Mouse (Mus musculus) adrenal gland, adult 18-20 months (tissue): ENCODE data around the gene Dda1. TPM values are rescaled to one million over a fixed set of nuclear protein-coding genes. Genes with fewer than 3 reads are reported as not detected.
"Not testable (repeated sequence)": the region's sequence is repeated elsewhere in the genome, so short reads cannot be mapped to it uniquely, and the experiment has no call there.

Experiments used
- DNase-seq, 2 experiments: peaks; one replicate each; pipeline ENCODE4 v3.0.0; 2021 to 2022; ENCODE audit warnings: low spot score in 2 of 2
- long read RNA-seq, 2 experiments: library from polyadenylated mRNA; stranded (forward); transcript quantifications; one replicate each; pipeline ENCODE4 v2.0.0; 2021
- total RNA-seq, 2 experiments: library from RNA; stranded (reverse); gene quantifications; 1 replicate in 1 of 2; 2 replicates in 1 of 2; pipeline ENCODE4 v1.2.3; 2021

The Dda1 gene
- 10 to 100 TPM; 63.8 to 67.8 TPM for total RNA-seq
- long read RNA-seq, experiment 1, transcript Dda1-204 (4 exons, 1,881 nt), result minor isoform, 7 of 65 reads
- long read RNA-seq, experiment 1, transcript Dda1-205 (5 exons, 1,929 nt), result minor isoform, 7 of 65 reads
- long read RNA-seq, experiment 1, transcript Dda1-202 (5 exons, 1,933 nt), result major isoform, 44 of 65 reads
- long read RNA-seq, experiment 1, partial matches to known transcripts, result 2 of 65 reads
- long read RNA-seq, experiment 1, other reads (novel, unspliced or antisense), result 5 of 65 reads
- long read RNA-seq, experiment 2, transcript Dda1-205 (5 exons, 1,929 nt), result minor isoform, 12 of 164 reads
- long read RNA-seq, experiment 2, transcript Dda1-202 (5 exons, 1,933 nt), result major isoform, 111 of 164 reads
- long read RNA-seq, experiment 2, transcript Dda1-204 (4 exons, 1,881 nt), result minor isoform, 9 of 164 reads
- long read RNA-seq, experiment 2, partial matches to known transcripts, result 23 of 164 reads
- long read RNA-seq, experiment 2, other reads (novel, unspliced or antisense), result 7 of 164 reads

- peak; percentile 89 to 91 for DNase-seq
These were observed at the start of gene Dda1 for GRCm38 (mm10) chr8:71468916-71469315. Dda1 (plus strand) TSS chr8:71469199.

GRCm38 (mm10) chr8:71422121-71422520 is 46.9 kb upstream of the Dda1 start:
- DNase-seq, result no peak

- not testable (repeated sequence) for DNase-seq
These were observed 36.1 kb upstream of the Dda1 start for GRCm38 (mm10) chr8:71432935-71433334.

- DNase-seq, result no peak
These were observed 32.0 kb upstream of the Dda1 start for GRCm38 (mm10) chr8:71437041-71437440.

DNA sequence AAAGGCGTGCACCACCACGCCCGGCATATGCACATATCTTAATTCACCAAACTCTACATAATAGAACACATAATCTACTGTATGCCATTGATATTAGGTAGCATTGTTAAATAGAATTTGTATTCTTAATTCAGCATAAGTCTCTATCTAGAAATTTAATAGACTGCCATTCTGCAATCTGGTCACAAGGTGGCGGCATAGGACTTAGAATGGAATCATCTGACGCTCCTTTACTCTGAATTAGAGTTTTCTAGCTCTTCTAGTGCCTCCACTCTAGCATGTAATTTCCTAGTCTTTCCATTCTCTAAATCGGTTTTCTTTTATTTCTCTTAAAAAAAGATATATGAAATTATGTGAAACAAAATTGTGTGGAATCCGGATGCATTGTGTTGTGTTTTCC is 27.6 kb upstream of the Dda1 start:
- peak; percentile 61 to 68 for DNase-seq

- DNase-seq, result no peak
These were observed 23.9 kb upstream of the Dda1 start for GRCm38 (mm10) chr8:71445096-71445495.

GRCm38 (mm10) chr8:71451337-71451736 is 17.7 kb upstream of the Dda1 start:
- DNase-seq, result no peak

DNA sequence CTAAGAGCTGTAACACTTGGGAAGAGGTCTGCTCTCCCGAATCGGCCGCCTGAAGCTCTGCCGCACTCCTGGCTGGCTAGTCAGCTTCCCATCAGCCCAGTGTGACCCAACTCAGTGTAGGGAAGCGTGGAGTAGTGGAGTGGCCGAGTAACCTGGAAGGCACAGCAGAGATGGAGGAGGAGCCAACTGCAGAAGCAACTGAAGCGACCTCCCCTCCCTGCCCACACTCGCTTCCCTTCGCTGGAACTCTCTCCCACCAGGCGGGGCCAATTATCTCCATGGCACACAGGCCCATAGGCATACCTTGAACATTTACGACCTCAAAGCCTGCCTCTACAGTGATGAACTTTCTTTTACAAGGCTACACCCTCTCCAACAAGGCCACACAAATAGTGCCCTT is 17.2 kb upstream of the Dda1 start:
- no peak for DNase-seq

DNA sequence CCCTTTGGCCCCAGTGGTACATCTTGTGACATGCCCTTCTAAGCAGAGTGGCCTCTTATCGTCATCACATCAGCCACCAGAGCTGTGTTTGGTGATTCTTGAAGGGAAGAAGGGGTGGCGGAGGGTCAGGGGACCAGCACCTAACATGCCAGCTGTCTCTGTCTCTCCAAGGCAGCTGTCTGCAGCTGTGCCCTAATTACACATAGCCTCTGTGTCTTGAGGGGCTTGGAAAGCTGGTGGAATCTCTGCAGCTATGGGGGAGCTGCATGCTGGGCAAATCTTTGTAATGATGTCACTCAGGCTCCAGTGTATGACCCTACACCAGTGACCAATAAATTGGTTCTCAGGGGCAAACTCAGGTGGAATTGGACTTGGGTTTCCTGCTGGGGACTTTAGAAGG is 16.3 kb upstream of the Dda1 start:
- DNase-seq, result no peak

DNA sequence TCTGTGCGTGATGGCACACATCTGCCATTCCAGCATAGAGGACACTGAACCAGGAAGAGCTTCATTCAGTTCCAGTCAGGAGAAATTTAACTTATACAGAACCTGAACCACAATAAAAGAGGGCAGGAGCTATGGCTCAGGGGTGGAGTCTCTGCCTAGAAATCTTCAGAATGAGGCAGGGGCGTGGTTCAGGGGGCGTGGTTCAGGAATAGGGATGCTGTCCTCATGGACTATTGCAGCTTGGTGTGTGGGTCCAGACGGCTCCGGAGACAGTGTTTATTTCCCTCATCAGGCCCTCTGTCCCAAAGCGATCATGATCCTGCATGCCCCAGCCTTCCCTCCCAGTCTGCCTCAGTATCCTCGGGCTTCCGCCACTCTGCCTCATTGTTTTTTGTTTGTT is 14.3 kb upstream of the Dda1 start:
- no peak for DNase-seq

DNA sequence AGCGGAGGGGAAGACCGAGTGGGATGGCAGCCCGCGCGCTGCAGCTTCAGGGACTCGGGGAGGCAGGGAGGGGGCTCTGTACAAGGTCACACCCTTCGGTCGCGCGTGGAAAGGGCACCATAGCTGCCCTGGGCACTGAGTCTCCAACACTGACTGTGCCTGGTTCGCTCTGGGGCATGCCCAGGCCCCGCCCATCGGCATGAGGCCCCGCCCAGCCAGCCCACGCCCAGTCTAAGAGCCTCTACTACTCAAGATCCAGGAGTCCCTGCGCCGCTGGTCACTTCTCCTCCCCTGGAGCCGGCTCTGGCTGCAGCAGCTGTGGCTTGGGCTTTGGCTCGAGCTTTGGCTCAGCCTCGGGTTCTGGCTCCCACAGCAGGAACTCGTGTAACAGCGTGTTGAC is 12.1 kb upstream of the Dda1 start:
- peak in 1 of 2 experiments; percentile 26 for DNase-seq

DNA sequence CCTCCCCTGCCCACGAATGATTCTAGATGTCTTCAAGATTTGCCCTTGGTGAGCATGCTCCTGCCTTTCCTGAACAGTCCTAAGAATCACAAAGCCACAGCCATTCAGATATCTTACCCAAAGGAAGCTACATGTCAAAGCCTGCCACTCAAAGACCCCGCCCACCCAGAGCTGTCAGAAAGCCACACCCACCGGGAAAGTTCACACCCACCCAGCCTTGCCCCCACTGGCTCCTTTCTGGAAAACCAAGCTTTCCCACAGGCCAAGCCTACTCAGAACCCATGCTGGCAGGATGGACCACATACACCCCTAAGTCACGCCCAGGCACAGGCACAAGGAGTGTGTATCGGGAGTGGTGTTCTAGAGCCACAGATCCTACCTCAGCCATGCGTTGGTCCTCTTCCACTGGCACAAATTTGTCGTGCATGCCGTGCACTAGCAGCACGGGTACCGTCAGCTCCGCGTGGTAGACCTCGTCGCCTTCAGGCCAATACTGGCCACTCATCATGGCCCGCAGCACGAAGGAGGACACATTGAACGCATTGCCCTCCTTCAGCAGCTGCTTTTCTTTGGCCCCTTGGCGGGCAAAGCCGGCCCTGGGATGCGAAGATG is 11.2 kb upstream of the Dda1 start:
- DNase-seq, result no peak

DNA sequence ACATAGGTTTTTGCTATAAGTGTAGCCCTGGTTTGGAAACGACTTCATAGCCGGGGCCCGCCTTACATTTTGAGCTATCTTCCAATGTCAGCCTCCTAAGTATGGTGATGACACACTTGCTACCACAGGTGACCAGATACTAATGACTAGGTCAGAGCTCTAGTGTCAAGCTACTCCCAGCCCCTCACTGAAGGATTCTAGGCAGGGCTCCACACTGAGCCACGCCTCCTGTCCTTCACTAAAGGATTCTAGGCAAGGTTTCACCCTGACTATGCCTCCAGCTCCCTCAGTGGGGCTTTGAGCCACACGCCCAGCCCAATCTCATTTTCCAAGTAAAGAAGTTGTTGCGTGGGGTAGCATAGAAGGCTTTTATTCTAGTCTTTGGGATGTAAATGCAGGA is 8.3 kb upstream of the Dda1 start:
- DNase-seq, result no peak

DNA sequence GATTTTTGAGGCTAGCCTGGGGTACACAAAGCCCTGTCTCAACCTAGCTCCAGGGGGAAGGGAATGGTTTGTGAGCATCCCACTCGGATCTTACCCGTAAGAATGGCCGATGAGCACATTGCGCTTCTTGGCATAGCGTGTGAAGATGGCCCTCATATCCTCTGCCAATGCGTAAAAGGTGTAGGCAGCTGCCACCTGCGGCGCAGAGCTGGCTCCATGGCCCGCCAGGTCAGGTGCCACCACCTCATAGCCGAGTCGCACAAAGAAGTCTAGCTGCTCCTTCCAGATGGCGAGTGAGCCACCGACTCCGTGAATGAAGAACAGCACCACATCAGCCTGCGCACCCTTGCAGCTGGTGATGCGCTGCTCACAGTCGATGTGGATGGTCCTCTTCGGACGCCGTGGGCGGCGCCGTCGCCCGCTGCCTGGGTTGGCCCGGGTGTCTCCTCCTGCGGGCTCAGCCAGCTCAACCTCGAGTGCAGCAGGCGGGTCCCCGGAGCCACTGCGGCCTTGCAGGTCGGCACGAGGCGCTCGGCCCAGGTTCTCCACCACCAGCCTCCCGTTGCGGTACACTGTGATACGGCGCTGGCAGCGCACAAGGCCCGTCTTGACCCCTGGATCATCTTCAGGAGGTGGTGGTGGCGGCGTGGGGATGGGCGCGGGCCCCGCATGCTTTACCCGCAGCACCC is 7.7 kb upstream of the Dda1 start:
- no peak for DNase-seq

DNA sequence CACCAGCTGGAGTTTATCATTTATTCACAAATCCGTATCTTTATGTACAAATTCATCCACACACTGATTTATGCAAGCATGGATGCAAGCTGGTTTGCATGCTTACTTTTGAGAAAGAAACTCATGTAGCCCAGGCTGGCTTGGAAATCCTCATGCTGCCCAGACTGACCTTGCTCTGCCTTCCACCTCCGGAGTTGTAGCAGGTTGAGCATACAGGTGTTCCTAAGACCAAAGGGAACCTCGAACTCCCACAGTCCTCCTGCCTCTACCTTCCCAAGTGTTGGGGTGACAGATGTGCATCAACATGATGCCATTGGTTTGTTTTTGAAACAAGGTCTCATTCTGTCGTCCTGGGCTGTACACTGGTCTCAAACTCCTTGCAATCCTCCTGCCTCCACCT is 6.8 kb upstream of the Dda1 start:
- DNase-seq, result no peak

GRCm38 (mm10) chr8:71462786-71463185 is 6.2 kb upstream of the Dda1 start:
- DNase-seq, result peak in 1 of 2 experiments; percentile 38

DNA sequence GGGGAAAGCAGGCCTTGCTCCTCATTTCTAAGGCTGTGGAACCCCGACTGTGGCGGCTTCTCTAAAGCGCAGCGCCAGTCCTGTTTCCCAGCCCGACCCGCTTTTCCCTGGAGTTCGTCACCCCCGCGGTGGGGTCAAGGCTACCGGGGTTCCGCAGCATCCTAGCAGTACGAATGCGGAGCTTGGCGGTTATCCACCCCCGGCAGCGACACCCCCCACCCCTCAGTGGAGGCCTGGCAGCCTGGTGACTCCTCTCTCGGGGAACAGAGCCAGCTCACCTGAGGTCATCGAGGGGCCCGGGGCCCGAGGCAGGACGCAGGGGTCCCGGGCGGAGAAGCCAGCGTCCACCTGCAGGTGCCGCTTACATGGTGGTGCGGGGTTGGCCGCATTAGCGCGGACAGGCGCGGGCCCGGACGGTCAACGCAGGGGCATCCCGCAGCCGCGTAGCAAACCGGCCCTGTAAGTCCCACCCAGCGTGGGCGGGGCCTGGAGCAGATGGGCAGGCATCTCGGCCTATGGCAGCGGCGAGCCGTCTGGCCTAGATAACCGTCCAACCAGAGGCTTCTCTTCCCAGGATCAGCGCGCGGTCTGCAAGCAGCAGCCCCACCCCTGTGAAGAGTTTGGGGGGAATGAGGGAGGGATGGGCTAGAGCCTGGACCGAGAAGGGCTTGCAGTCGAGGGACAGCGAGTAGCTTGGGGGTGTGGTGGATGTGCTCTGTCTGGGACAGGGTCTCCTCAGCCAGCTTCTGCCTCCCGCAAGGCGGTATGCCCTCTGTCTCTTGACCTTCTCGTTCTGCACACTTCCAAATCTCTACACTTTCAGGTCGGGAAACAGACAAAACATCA is 5.6 kb upstream of the Dda1 start, which contains the start of gene Abhd8:
Gene Abhd8 (minus strand): TSS at position 468 of the 846 bp plus-strand sequence.
- DNase-seq, result peak; percentile 96 to 97

- DNase-seq, result peak; percentile 91 to 94
These were observed 4.2 kb upstream of the Dda1 start, which contains the start of gene Mrpl34 for GRCm38 (mm10) chr8:71464513-71465500. Mrpl34 (plus strand) TSS chr8:71464959.

- no peak for DNase-seq
These were observed 3.3 kb upstream of the Dda1 start for GRCm38 (mm10) chr8:71465733-71466132.
